Comparison of ENCODE assay signal across 29 mouse cellular contexts in genomic region chr16:14312914-14313313, GRCm38 (mm10). TPM values are rescaled to one million over a fixed set of nuclear protein-coding genes. Genes with fewer than 3 reads are reported as not detected.
"Had no signal": no experiment of that assay in that cellular context is flagged by ENCODE, and none has a peak within 500 bp of the region (broad histone marks: within the 10 kb centered on the region; RNA-seq: fewer than 3 reads in every experiment).

No protein-coding gene starts in this region.

- H3K4me3 ChIP-seq: embryonic facial prominence, embryonic 10.5 days; embryonic facial prominence, embryonic 12.5 days; embryonic facial prominence, embryonic 13.5 days; embryonic facial prominence, embryonic 15.5 days; erythroblast, embryonic 14.5 days; forebrain, embryonic 10.5 days; forebrain, embryonic 12.5 days; forebrain, embryonic 13.5 days; forebrain, embryonic 15.5 days; gastrocnemius, adult 2 months; heart, adult 2 months had no signal

- H3K4me2 ChIP-seq: embryonic facial prominence, embryonic 12.5 days; embryonic facial prominence, embryonic 13.5 days; embryonic facial prominence, embryonic 15.5 days; forebrain, embryonic 12.5 days; forebrain, embryonic 13.5 days; forebrain, embryonic 15.5 days had no signal

- ATAC-seq: forebrain, embryonic 13.5 days; forebrain, embryonic 14.5 days; forebrain, embryonic 15.5 days; forebrain, embryonic 16.5 days; forebrain, postnatal 0 days had no signal

- H3K9me3 ChIP-seq: embryonic facial prominence, embryonic 10.5 days; embryonic facial prominence, embryonic 12.5 days; embryonic facial prominence, embryonic 13.5 days; embryonic facial prominence, embryonic 15.5 days; forebrain, embryonic 10.5 days; forebrain, embryonic 12.5 days; forebrain, embryonic 13.5 days; forebrain, embryonic 15.5 days had no signal

- H3K27me3 ChIP-seq: embryonic facial prominence, embryonic 12.5 days; embryonic facial prominence, embryonic 13.5 days; embryonic facial prominence, embryonic 15.5 days; forebrain, embryonic 12.5 days; forebrain, embryonic 13.5 days; forebrain, embryonic 15.5 days had no signal

- DNase-seq: cerebellum, adult 2 months; cerebellum, adult 8-10 months; cerebellum, adult 9-10 months; cerebellum, adult 9-11 months; cerebellum, postnatal 10 days; cerebellum, postnatal 14 days; cerebellum, postnatal 25 days; cerebellum, postnatal 36 days; embryo, embryonic 11 days; forebrain, postnatal 0 days; gastrocnemius, adult 2 months; gastrocnemius, postnatal 10 days; gastrocnemius, postnatal 14 days; gastrocnemius, postnatal 25 days; gastrocnemius, postnatal 36 days; heart, adult 18-20 months; heart, adult 2 months had no signal

- H3K27ac ChIP-seq: embryonic facial prominence, embryonic 10.5 days; embryonic facial prominence, embryonic 12.5 days; embryonic facial prominence, embryonic 13.5 days; embryonic facial prominence, embryonic 15.5 days; forebrain, embryonic 10.5 days; forebrain, embryonic 12.5 days; forebrain, embryonic 13.5 days; forebrain, embryonic 15.5 days; gastrocnemius, adult 2 months; heart, adult 2 months had no signal

- H3K9ac ChIP-seq: embryonic facial prominence, embryonic 12.5 days; embryonic facial prominence, embryonic 13.5 days; embryonic facial prominence, embryonic 15.5 days; forebrain, embryonic 12.5 days; forebrain, embryonic 13.5 days; forebrain, embryonic 15.5 days; forebrain, postnatal 0 days had no signal

RNA-seq across cellular contexts. Expression of gene Myh11, which starts 21.7 kb away (rescaled TPM):
- total RNA-seq: granulocyte monocyte progenitor cell, adult 5-6 weeks had no signal
